15 mouse cellular contexts compared by ENCODE assay signal in the genomic region with DNA sequence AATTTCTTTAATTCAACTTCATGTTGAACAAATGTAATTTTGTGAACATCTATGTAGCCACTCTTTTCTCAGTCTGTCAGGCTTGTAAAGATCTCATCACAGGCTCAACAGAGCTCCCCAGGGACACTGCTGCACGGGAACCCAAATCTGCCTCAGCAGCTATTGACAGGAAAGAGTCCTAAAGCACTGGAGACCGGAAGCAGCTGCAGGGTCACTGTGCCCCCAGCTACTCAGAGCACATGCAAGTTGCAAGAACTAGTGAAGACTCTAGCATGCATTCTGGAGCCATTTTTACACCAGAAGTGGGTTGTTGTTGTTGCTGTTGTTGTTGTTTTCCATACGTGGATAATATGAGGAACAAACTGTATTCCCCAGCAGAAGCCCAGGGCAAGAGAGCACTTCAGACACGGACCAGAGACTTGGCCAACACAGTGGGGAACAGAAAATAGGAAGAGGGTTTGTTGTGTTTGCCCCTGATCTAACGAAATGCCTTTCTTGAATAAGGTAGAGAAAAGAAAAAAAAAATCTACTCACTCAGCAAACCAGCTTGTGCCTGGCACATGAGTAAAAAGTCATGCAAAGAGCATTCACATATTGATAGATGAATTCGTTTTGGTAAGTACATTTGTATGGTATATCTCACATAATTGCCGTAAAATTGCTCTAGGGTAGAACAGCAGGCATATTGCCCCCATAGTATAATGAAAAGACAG.
DNase-seq lines count a peak whose midpoint lies in the region; ATAC-seq and TF ChIP-seq lines count a peak whose summit lies in the region.
"Had no signal": no experiment of that assay in that cellular context is flagged by ENCODE, and none has a peak within 500 bp of the region (broad histone marks: within the 10 kb centered on the region; RNA-seq: fewer than 3 reads in every experiment).

No protein-coding gene starts in this region.

- no peaks in the 10 kb centered on the region for H3K27me3 ChIP-seq in liver, postnatal 0 days (ENCODE audit: insufficient read depth, low read length)
- no peaks in the 10 kb centered on the region for H3K27me3 ChIP-seq in liver, embryonic 12.5 days (replicated peaks)
- H3K27me3 ChIP-seq in forebrain, embryonic 13.5 days: no peaks in the 10 kb centered on the region
- no peaks in the 10 kb centered on the region for H3K27me3 ChIP-seq in kidney, adult 2 months (replicated peaks; ENCODE audit: control insufficient read depth, insufficient read depth, low read length)
- H3K27me3 ChIP-seq: heart, embryonic 15.5 days; megakaryocyte, embryonic 14.5 days had no signal

- H3K36me3 ChIP-seq in liver, postnatal 0 days (replicated peaks; ENCODE audit: insufficient read depth, low read length): no peaks in the 10 kb centered on the region
- H3K36me3 ChIP-seq in liver, embryonic 12.5 days: no peaks in the 10 kb centered on the region
- H3K36me3 ChIP-seq in forebrain, embryonic 13.5 days (ENCODE audit: poor library complexity, severe bottlenecking): no peaks in the 10 kb centered on the region
- no peaks in the 10 kb centered on the region for H3K36me3 ChIP-seq in kidney, adult 2 months (ENCODE audit: control insufficient read depth, insufficient read depth, low read length)
- H3K36me3 ChIP-seq: heart, embryonic 15.5 days had no signal

- no peak overlapping the region for H3K4me2 ChIP-seq in liver, postnatal 0 days (ENCODE audit: low read depth, low read length)
- H3K4me2 ChIP-seq in liver, embryonic 12.5 days: no peak overlapping the region
- no peak overlapping the region for H3K4me2 ChIP-seq in forebrain, embryonic 13.5 days
- H3K4me2 ChIP-seq: heart, embryonic 15.5 days had no signal

- WGBS in liver, postnatal 0 days (ENCODE audit: insufficient replicate concordance): 40% methylated on average over 7 of the region's 7 CpGs
- WGBS in liver, embryonic 12.5 days (ENCODE audit: insufficient replicate concordance): 26% methylated on average over 7 of the region's 7 CpGs
- WGBS in forebrain, embryonic 13.5 days: 58% methylated on average over 7 of the region's 7 CpGs
- 56% methylated on average over 7 of the region's 7 CpGs for WGBS in kidney, adult 2 months

- TF ChIP-seq CTCF in liver, postnatal 0 days (IDR thresholded peaks at IDR 0.05; ENCODE audit: low read depth): no peak
- TF ChIP-seq CTCF in kidney, adult 2 months (conservative IDR thresholded peaks at IDR 0.05; ENCODE audit: insufficient read depth, insufficient read length, low read depth, low read length): no peak

- H3K9ac ChIP-seq in liver, postnatal 0 days (replicated peaks): no peak overlapping the region
- H3K9ac ChIP-seq in liver, embryonic 12.5 days: no peak overlapping the region
- no peak overlapping the region for H3K9ac ChIP-seq in forebrain, embryonic 13.5 days
- H3K9ac ChIP-seq: forebrain, postnatal 0 days; heart, embryonic 15.5 days had no signal

- no peak overlapping the region for H3K4me3 ChIP-seq in liver, postnatal 0 days (ENCODE audit: low read depth, low read length)
- H3K4me3 ChIP-seq in liver, embryonic 12.5 days: no peak overlapping the region
- no peak overlapping the region for H3K4me3 ChIP-seq in forebrain, embryonic 13.5 days
- H3K4me3 ChIP-seq in kidney, adult 2 months (ENCODE audit: insufficient read depth, low read depth, low read length): no peak overlapping the region
- H3K4me3 ChIP-seq: heart, embryonic 15.5 days; megakaryocyte, embryonic 14.5 days had no signal

- no peaks in the 10 kb centered on the region for H3K4me1 ChIP-seq in liver, postnatal 0 days (ENCODE audit: insufficient read depth)
- no peaks in the 10 kb centered on the region for H3K4me1 ChIP-seq in liver, embryonic 12.5 days
- H3K4me1 ChIP-seq in forebrain, embryonic 13.5 days: no peaks in the 10 kb centered on the region
- no peaks in the 10 kb centered on the region for H3K4me1 ChIP-seq in kidney, adult 2 months (ENCODE audit: control insufficient read depth, insufficient read depth, low read length)
- H3K4me1 ChIP-seq: heart, embryonic 15.5 days; megakaryocyte, embryonic 14.5 days had no signal

- H3K27ac ChIP-seq in liver, postnatal 0 days (ENCODE audit: low read depth): peak overlapping the region; percentile 45; the same call in 1 of the 2 replicates
- no peak overlapping the region for H3K27ac ChIP-seq in liver, embryonic 12.5 days
- H3K27ac ChIP-seq in forebrain, embryonic 13.5 days: no peak overlapping the region
- H3K27ac ChIP-seq in kidney, adult 2 months (ENCODE audit: insufficient read depth, low read depth, low read length): no peak overlapping the region
- H3K27ac ChIP-seq: heart, embryonic 15.5 days had no signal

- peak; percentile 46 for DNase-seq in liver, postnatal 0 days
- DNase-seq in thymus, postnatal 14 days: peak; percentile 8
- no peak for DNase-seq in thymus, adult 18-20 months
- DNase-seq in forelimb bud, embryonic 11.5 days (ENCODE audit: low read depth, low spot score): peak; percentile 21
- DNase-seq in kidney, adult 2 months: no peak
- DNase-seq: adrenal gland, adult 8-10 months; cerebellum, postnatal 25 days; forebrain, postnatal 0 days; gastrocnemius, postnatal 36 days; kidney, postnatal 36 days; liver had no signal

- no peak for TF ChIP-seq EP300 in liver, postnatal 0 days (IDR thresholded peaks at IDR 0.05; ENCODE audit: low read depth)

- ATAC-seq in liver, postnatal 0 days: peak; percentile 35; the same call in 1 of the 2 replicates
- no peak for ATAC-seq in liver, embryonic 12.5 days
- no peak for ATAC-seq in forebrain, embryonic 13.5 days
- ATAC-seq: forebrain, postnatal 0 days had no signal

- no peak for TF ChIP-seq POLR2A in kidney, adult 2 months (IDR thresholded peaks at IDR 0.05; ENCODE audit: low read depth, low read length)

- no peaks in the 10 kb centered on the region for H3K9me3 ChIP-seq in liver, postnatal 0 days (ENCODE audit: low read length)
- no peaks in the 10 kb centered on the region for H3K9me3 ChIP-seq in liver, embryonic 12.5 days (replicated peaks)
- H3K9me3 ChIP-seq in forebrain, embryonic 13.5 days (replicated peaks): no peaks in the 10 kb centered on the region
- H3K9me3 ChIP-seq: heart, embryonic 15.5 days had no signal

Comparison
In these comparisons a context has a peak if more than half of its experiments do, and no peak if none do; other contexts are left out.
1. DNase-seq: peak in liver, postnatal 0 days (single experiment), thymus, postnatal 14 days (single experiment) and forelimb bud, embryonic 11.5 days (single experiment); none in thymus, adult 18-20 months (0 of 2) and kidney, adult 2 months (single experiment).